Mouse (Mus musculus) cerebellum, postnatal 4 days (tissue): ENCODE measurements at regions not wholly inside any gene's neighbourhood (a gene's known extent, or its start where the extent isn't known, plus 50 kb on each side); places are given as distances from the start of the nearest gene placed in this dataset.

Experiments used
- DNase-seq, 2 experiments: peaks; one replicate each; pipeline ENCODE4 v3.0.0; 2022; ENCODE audit warnings: low spot score in 2 of 2, mixed read lengths in 1 of 2

- no peak for DNase-seq
Measured at GRCm38 (mm10) chr9:115483024-115483423, 172.8 kb upstream of the Stt3b start.

GRCm38 (mm10) chr9:115483721-115484120, 173.5 kb upstream of the Stt3b start:
- no peak for DNase-seq

- no peak for DNase-seq
Measured at GRCm38 (mm10) chr9:115484408-115484807, 174.2 kb upstream of the Stt3b start.

GRCm38 (mm10) chr9:115485219-115485618, 175.0 kb upstream of the Stt3b start:
- DNase-seq: no peak

GRCm38 (mm10) chr9:115487175-115487760, 177.0 kb upstream of the Stt3b start:
- no peak for DNase-seq

GRCm38 (mm10) chr9:115488913-115489809, 178.9 kb upstream of the Stt3b start:
- DNase-seq: no peak

GRCm38 (mm10) chr9:115492431-115493171, 182.4 kb upstream of the Stt3b start:
- DNase-seq: no peak

- DNase-seq: no peak
Measured at GRCm38 (mm10) chr9:115493765-115494164, 183.5 kb upstream of the Stt3b start.

- DNase-seq: no peak
Measured at GRCm38 (mm10) chr9:115499536-115499935, 189.3 kb upstream of the Stt3b start.

- no peak for DNase-seq
Measured at GRCm38 (mm10) chr9:115504789-115505188, 194.6 kb upstream of the Stt3b start.

- no peak for DNase-seq
Measured at GRCm38 (mm10) chr9:115507131-115507689, 197.0 kb upstream of the Stt3b start.

- DNase-seq: no peak
Measured at GRCm38 (mm10) chr9:115512835-115513629, 202.8 kb upstream of the Stt3b start.

- no peak for DNase-seq
Measured at GRCm38 (mm10) chr9:115517903-115518302, 207.7 kb upstream of the Stt3b start.

GRCm38 (mm10) chr9:115524161-115524560, 213.9 kb upstream of the Stt3b start:
- no peak for DNase-seq

GRCm38 (mm10) chr9:115524591-115524990, 214.4 kb upstream of the Stt3b start:
- no peak for DNase-seq

- DNase-seq: no peak
Measured at GRCm38 (mm10) chr9:115526322-115526721, 216.1 kb upstream of the Stt3b start.

GRCm38 (mm10) chr9:115526981-115527380, 216.8 kb upstream of the Stt3b start:
- no peak for DNase-seq

- no peak for DNase-seq
Measured at GRCm38 (mm10) chr9:115534198-115534597, 224.0 kb upstream of the Stt3b start.

- no peak for DNase-seq
Measured at GRCm38 (mm10) chr9:115543665-115544064, 233.4 kb upstream of the Stt3b start.

- no peak for DNase-seq
Measured at GRCm38 (mm10) chr9:115545178-115545577, 235.0 kb upstream of the Stt3b start.

GRCm38 (mm10) chr9:115545792-115546191, 235.6 kb upstream of the Stt3b start:
- no peak for DNase-seq
